Mouse (Mus musculus) layer of hippocampus, adult 9-11 months (tissue): ENCODE data around the gene Galnt14.

Experiments
- DNase-seq: peaks from one replicate; pipeline ENCODE4 v3.0.0; 2022

Gene Galnt14

DNA sequence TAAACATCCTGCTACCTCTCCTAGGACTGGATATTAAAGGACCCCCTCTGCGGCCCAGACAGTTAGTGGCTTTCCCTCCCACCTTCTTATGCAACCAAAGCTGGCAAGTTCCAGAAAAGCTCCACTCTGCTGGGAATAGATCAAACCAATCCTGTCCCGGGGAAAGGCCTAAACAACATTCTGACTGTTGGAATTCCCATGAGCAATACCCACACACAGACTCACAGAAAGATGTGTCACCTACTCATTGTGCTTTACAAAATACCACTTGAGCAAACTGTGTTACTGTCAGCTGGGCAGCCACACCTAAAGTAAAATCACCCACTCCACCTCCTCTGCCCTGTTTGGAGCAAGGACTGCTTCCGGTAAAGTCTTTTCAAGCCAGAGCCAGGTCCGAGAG lies 207.6 kb downstream of the Galnt14 start:
- no peak for DNase-seq

GRCm38 (mm10) chr17:73489519-73489918 lies 220.7 kb downstream of the Galnt14 start:
- no peak for DNase-seq

- no peak for DNase-seq
These were observed 222.5 kb downstream of the Galnt14 start for GRCm38 (mm10) chr17:73487792-73488191.

- DNase-seq: no peak
These were observed 222.9 kb downstream of the Galnt14 start for GRCm38 (mm10) chr17:73487380-73487779.

DNA sequence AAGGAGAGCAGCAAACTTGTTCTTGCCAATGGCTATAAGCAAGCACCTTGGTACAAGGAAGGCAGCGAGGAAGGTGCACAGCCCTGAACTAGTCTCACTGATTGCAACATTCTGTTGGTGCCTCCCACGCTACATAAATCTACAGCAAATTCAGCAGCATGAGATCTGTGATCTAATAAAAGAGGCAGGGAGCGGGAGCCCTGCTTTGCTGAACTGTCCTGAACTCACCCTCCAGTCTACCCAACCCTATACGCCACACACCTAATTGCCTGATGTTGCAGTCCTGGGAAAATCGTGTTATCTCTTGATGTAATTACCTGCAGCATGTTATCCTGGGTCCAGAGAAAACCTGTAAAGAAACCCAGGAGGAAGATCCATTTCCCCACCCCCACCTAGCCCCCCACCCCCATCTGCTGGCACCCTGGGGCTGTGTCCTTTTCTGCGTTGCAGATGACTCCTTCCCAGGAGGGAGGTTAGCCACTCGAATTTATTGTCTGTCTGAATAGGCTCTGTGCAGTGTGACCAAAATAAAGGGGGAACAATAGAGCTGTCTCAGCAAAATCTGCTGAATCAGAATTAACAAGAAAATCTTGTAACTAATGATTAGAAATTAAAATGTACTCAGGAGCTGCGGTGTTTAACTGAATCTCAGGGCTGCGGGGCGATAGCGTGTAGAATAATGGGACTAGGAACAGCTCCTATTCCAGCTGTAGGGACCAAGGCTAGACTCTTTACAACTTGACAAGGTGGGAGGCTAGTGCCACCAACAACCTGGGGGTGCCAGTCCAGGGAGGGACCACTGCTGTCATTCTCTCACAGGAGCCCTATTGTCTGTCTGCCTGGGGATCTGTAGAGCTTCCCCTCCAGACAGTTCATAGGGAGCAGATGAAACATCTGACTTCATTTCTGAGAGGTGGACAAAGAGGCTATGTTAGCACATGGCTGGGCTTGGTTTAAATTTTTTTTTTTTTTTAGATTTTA lies 232.9 kb downstream of the Galnt14 start:
- DNase-seq: peak; percentile 16

DNA sequence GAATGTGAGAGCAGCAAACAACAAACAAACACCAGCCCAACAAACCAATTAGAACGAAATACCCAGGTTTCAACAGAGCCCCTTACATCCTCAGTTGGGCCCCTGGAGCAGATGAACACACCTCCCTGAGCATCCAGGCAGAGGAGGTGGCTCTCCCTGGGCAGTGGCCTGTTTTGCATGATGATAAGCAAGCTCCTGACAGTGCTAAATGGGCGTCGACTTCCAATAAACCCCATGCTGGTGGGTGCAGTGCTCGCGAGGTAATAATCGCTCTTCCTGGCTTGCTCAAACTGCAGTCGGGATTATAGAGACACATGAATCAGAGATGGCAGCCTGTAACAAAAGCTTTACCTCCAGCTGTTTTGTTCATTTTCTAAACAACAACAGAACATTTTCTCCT lies 235.9 kb downstream of the Galnt14 start:
- no peak for DNase-seq

DNA sequence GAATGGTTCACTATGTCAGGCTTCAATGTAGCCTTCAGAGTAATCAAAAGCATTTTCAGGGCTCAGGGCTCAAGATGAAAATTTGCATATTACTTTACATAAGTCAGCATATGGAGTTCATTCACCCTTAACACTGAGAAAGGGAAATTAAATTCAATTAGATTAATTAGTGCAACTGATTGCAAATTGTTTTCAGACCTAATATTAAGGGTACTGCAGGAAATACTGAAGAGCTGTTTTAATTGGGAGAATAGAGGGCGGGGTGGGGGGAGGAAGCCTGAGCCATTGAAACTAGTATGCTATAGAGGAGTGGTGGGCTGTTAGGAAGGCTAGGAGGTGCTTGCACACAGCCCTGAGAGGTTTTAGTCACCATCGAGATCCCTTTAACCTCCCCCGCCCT lies 237.2 kb downstream of the Galnt14 start:
- DNase-seq: no peak

DNA sequence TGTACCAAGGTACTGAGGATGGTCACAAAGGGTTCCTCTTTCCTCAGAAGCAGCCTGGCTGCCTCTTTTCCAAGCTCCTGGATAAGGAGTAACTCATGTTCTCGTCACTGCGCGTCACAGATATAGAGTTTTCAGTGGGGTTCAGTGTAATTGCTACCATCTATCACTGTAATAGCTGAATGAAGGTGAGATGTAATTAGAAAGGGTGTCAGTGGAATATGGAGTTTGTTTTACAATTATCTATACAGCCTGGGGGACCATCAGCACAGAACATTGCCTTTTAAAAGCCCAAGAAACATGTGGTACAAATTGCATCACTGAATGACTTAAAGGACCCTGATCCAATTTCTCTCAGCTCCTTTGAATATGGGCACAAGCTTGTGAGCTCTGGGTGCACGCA lies 249.4 kb downstream of the Galnt14 start:
- no peak for DNase-seq

GRCm38 (mm10) chr17:73458741-73459140 lies 251.5 kb downstream of the Galnt14 start:
- DNase-seq: no peak

DNA sequence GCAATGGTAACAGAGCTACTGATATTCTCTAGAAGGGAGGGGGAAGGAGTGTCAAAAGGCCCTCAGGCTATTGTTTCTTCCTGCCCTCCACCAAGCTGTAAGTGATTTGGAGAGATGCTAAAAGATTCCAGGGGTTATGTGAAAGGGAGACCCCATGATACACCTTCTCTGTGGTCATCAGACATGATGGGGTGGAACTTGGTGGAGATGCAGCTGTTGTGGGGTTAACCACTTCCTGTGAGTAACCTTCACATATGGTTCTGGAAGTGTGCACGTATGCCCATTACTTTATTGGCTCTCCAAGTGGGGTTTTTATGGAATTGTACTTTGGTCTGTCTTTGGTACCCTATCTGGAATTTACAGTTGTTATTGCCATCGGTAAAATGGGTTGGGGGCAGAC lies 253.7 kb downstream of the Galnt14 start:
- DNase-seq: no peak

DNA sequence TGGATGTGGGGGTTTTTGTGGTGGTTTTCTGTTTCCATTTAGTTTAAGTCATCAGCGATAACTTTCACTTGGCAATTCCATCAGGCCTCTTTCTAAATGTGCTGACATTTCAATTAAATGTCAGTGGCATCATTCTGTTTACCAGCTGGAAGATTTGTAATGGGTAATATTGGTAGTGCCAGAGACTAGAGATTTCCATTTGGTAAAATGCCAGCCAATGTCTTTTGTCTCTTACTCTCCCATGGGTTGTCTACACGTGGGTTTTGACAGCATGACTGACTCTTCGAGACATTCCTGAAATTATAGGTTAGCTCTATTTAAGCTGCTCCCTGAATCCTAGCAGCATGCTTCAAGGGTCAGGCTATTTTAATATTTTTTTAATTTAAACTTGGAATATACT lies 256.6 kb downstream of the Galnt14 start:
- DNase-seq: peak; percentile 12

DNA sequence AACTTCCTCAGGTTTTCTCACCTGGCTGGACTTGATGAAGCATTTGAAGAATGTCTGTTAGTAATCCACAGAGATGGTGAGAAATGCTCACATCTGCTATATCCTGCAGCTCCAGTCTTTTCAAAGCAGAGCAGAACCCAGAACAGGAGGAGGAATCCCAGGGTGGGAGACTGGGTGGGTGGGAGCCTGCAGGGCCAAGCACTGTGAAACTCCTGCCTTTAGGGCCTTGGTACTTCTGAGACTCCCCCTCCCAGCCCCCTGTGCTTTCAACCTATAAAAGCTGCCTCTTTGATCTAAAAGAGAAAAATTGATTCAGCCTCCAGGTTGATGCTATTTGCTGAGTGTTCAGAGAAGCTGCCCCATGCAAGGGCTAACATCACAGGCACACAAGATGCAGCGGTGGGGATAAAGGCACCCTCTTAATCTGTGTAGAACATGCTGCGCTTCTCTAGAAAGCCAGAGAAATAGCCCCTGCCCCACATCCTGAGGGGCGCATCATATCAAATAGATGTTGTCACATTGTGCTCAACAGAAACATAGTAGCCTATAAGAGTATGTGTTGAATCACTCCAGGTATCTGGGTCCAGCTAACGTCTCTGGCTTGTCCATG lies 258.0 kb downstream of the Galnt14 start:
- DNase-seq: no peak

GRCm38 (mm10) chr17:73449104-73449503 lies 261.1 kb downstream of the Galnt14 start:
- no peak for DNase-seq
